Mouse (Mus musculus): ENCODE measurements around the gene Dhrs2. TPM values are rescaled to one million over a fixed set of nuclear protein-coding genes. Genes with fewer than 3 reads are reported as not detected.

The Dhrs2 gene
- polyA plus RNA-seq, 1 experiment from 2014 or later: 0.18 TPM

GRCm38 (mm10) chr14:55208306-55208705 is 13.5 kb upstream of the Dhrs2 start:
- no peaks in the 10 kb centered on the region for H3K4me1 ChIP-seq (ENCODE audit: insufficient read depth)
- ATAC-seq (ENCODE audit: insufficient read depth): no peak
- H3K4me2 ChIP-seq: no peak overlapping the region
- H3K9me3 ChIP-seq (ENCODE audit: low read depth, low read length): no peaks in the 10 kb centered on the region
- TF ChIP-seq CTCF (IDR thresholded peaks at IDR 0.05; ENCODE audit: low read depth): no peak
- no peak for DNase-seq
- H3K9ac ChIP-seq: no peak overlapping the region
- 79% methylated on average over 2 of the region's 2 CpGs for WGBS
- no peak overlapping the region for H3K27ac ChIP-seq (ENCODE audit: low read depth)
- H3K36me3 ChIP-seq (ENCODE audit: insufficient read depth): no peaks in the 10 kb centered on the region
- no peaks in the 10 kb centered on the region for H3K27me3 ChIP-seq (ENCODE audit: insufficient read depth, low read length)
- H3K4me3 ChIP-seq (ENCODE audit: low read depth, low read length): no peak overlapping the region

GRCm38 (mm10) chr14:55213621-55214020 is 8.2 kb upstream of the Dhrs2 start:
- TF ChIP-seq CTCF (IDR thresholded peaks at IDR 0.05; ENCODE audit: low read depth): no peak
- 87% methylated on average over 3 of the region's 3 CpGs for WGBS
- Histone ChIP-seq H3K27me3 (ENCODE audit: insufficient read depth, low read length) (no peaks in the 10 kb centered on the region), H3K4me2 (no peak overlapping the region), H3K36me3 (ENCODE audit: insufficient read depth) (no peaks in the 10 kb centered on the region), H3K4me3 (ENCODE audit: low read depth, low read length) (no peak overlapping the region), H3K27ac (ENCODE audit: low read depth) (no peak overlapping the region), H3K9ac (no peak overlapping the region), H3K9me3 (ENCODE audit: low read depth, low read length) (no peaks in the 10 kb centered on the region), H3K4me1 (ENCODE audit: insufficient read depth) (no peaks in the 10 kb centered on the region)
- ATAC-seq (ENCODE audit: insufficient read depth) (no peak), DNase-seq (no peak)

GRCm38 (mm10) chr14:55214507-55214906 is 7.3 kb upstream of the Dhrs2 start:
- Histone ChIP-seq H3K4me2 (no peak overlapping the region), H3K4me1 (ENCODE audit: insufficient read depth) (no peaks in the 10 kb centered on the region), H3K4me3 (ENCODE audit: low read depth, low read length) (no peak overlapping the region), H3K9me3 (ENCODE audit: low read depth, low read length) (no peaks in the 10 kb centered on the region), H3K36me3 (ENCODE audit: insufficient read depth) (no peaks in the 10 kb centered on the region), H3K27me3 (ENCODE audit: insufficient read depth, low read length) (no peaks in the 10 kb centered on the region), H3K9ac (no peak overlapping the region), H3K27ac (ENCODE audit: low read depth) (no peak overlapping the region)
- TF ChIP-seq CTCF (IDR thresholded peaks at IDR 0.05; ENCODE audit: low read depth): peak; percentile 62
- 57% methylated on average over 4 of the region's 4 CpGs for WGBS
- no peak for ATAC-seq (ENCODE audit: insufficient read depth)
- peak; percentile 56 for DNase-seq

- peak; percentile 46 for TF ChIP-seq CTCF (IDR thresholded peaks at IDR 0.05; ENCODE audit: low read depth)
- Histone ChIP-seq H3K4me1 (ENCODE audit: insufficient read depth) (no peaks in the 10 kb centered on the region), H3K4me3 (ENCODE audit: low read depth, low read length) (no peak overlapping the region), H3K27me3 (ENCODE audit: insufficient read depth, low read length) (no peaks in the 10 kb centered on the region), H3K36me3 (ENCODE audit: insufficient read depth) (no peaks in the 10 kb centered on the region), H3K4me2 (no peak overlapping the region), H3K9me3 (ENCODE audit: low read depth, low read length) (no peaks in the 10 kb centered on the region), H3K9ac (no peak overlapping the region), H3K27ac (ENCODE audit: low read depth) (no peak overlapping the region)
- ATAC-seq (ENCODE audit: insufficient read depth) (no peak), DNase-seq (peak; percentile 74)
- 19% methylated on average over 1 of the region's 1 CpGs for WGBS
These were observed 1.4 kb downstream of the Dhrs2 start for GRCm38 (mm10) chr14:55223172-55223571.

GRCm38 (mm10) chr14:55234639-55235038 is 12.8 kb downstream of the Dhrs2 start:
- no peak for DNase-seq
- no peaks in the 10 kb centered on the region for H3K4me1 ChIP-seq (ENCODE audit: insufficient read depth)
- H3K27me3 ChIP-seq (ENCODE audit: insufficient read depth, low read length): no peaks in the 10 kb centered on the region
- no peak overlapping the region for H3K4me3 ChIP-seq (ENCODE audit: low read depth, low read length)
- ATAC-seq (ENCODE audit: insufficient read depth): no peak
- TF ChIP-seq CTCF (IDR thresholded peaks at IDR 0.05; ENCODE audit: low read depth): no peak
- H3K9ac ChIP-seq: no peak overlapping the region
- H3K36me3 ChIP-seq (ENCODE audit: insufficient read depth): no peaks in the 10 kb centered on the region
- H3K9me3 ChIP-seq (ENCODE audit: low read depth, low read length): no peaks in the 10 kb centered on the region
- H3K27ac ChIP-seq (ENCODE audit: low read depth): no peak overlapping the region
- H3K4me2 ChIP-seq: no peak overlapping the region
- WGBS: 86% methylated on average over 11 of the region's 11 CpGs

- H3K36me3 ChIP-seq (ENCODE audit: insufficient read depth): no peaks in the 10 kb centered on the region
- no peak overlapping the region for H3K4me2 ChIP-seq
- no peaks in the 10 kb centered on the region for H3K27me3 ChIP-seq (ENCODE audit: insufficient read depth, low read length)
- H3K27ac ChIP-seq (ENCODE audit: low read depth): no peak overlapping the region
- ATAC-seq (ENCODE audit: insufficient read depth): no peak
- no peak for DNase-seq
- H3K4me3 ChIP-seq (ENCODE audit: low read depth, low read length): no peak overlapping the region
- H3K9me3 ChIP-seq (ENCODE audit: low read depth, low read length): no peaks in the 10 kb centered on the region
- no peaks in the 10 kb centered on the region for H3K4me1 ChIP-seq (ENCODE audit: insufficient read depth)
- WGBS: 66% methylated on average over 2 of the region's 2 CpGs
- TF ChIP-seq CTCF (IDR thresholded peaks at IDR 0.05; ENCODE audit: low read depth): no peak
- H3K9ac ChIP-seq: no peak overlapping the region
These were observed 14.9 kb downstream of the Dhrs2 start for GRCm38 (mm10) chr14:55236685-55237084.

GRCm38 (mm10) chr14:55242664-55243063 is 20.9 kb downstream of the Dhrs2 start:
- ATAC-seq (ENCODE audit: insufficient read depth) (no peak), DNase-seq (no peak)
- Histone ChIP-seq H3K9ac (no peak overlapping the region), H3K9me3 (ENCODE audit: low read depth, low read length) (no peaks in the 10 kb centered on the region), H3K4me3 (ENCODE audit: low read depth, low read length) (no peak overlapping the region), H3K36me3 (ENCODE audit: insufficient read depth) (no peaks in the 10 kb centered on the region), H3K27me3 (ENCODE audit: insufficient read depth, low read length) (no peaks in the 10 kb centered on the region), H3K4me1 (ENCODE audit: insufficient read depth) (no peaks in the 10 kb centered on the region), H3K27ac (ENCODE audit: low read depth) (no peak overlapping the region), H3K4me2 (no peak overlapping the region)
- TF ChIP-seq CTCF (IDR thresholded peaks at IDR 0.05; ENCODE audit: low read depth): no peak
- WGBS: 90% methylated on average over 1 of the region's 1 CpGs

- TF ChIP-seq CTCF (IDR thresholded peaks at IDR 0.05; ENCODE audit: low read depth): no peak
- ATAC-seq (ENCODE audit: insufficient read depth): no peak
- no peaks in the 10 kb centered on the region for H3K27me3 ChIP-seq (ENCODE audit: insufficient read depth, low read length)
- H3K9me3 ChIP-seq (ENCODE audit: low read depth, low read length): no peaks in the 10 kb centered on the region
- H3K36me3 ChIP-seq (ENCODE audit: insufficient read depth): no peaks in the 10 kb centered on the region
- H3K4me2 ChIP-seq: no peak overlapping the region
- no peak overlapping the region for H3K4me3 ChIP-seq (ENCODE audit: low read depth, low read length)
- WGBS: 43% methylated on average over 6 of the region's 6 CpGs
- H3K4me1 ChIP-seq (ENCODE audit: insufficient read depth): no peaks in the 10 kb centered on the region
- no peak overlapping the region for H3K27ac ChIP-seq (ENCODE audit: low read depth)
- no peak overlapping the region for H3K9ac ChIP-seq
- DNase-seq: no peak
These were observed 25.4 kb downstream of the Dhrs2 start for GRCm38 (mm10) chr14:55247181-55247580.
